Mouse (Mus musculus) thymus, postnatal 14 days (tissue): ENCODE results near the gene Gm20883.
"Not testable (repeated sequence)": the region's sequence is repeated elsewhere in the genome, so short reads cannot be mapped to it uniquely, and the experiment has no call there.

ENCODE experiments used
- DNase-seq: peaks from one replicate; pipeline ENCODE4 v3.0.0; 2021

Gene Gm20883

DNA sequence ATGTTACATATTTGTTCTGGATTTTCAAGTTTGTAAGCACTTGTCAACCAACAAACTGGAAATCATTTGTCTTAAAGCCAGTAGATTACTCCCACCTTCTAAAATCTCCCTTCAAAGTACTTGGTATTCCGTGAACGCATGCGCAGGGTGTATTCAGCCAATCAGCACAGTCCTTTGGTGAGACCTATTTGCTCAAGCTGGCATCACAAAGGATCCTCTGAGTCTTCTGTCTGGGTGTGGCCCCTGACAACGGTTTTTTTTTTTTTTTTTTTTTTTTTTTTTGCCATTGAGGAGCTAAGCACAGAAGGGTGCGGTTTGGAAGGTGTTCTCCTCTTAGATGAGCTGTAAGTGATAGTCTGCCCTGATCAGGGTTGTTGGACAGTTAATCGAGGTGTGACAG is at the start of gene Gm20883:
TSS of gene Gm20883 (plus strand) at position 301 of the 400 bp plus-strand sequence.
- not testable (repeated sequence) for DNase-seq
